Mouse (Mus musculus): ENCODE measurements around the gene Iqgap2.

DNA sequence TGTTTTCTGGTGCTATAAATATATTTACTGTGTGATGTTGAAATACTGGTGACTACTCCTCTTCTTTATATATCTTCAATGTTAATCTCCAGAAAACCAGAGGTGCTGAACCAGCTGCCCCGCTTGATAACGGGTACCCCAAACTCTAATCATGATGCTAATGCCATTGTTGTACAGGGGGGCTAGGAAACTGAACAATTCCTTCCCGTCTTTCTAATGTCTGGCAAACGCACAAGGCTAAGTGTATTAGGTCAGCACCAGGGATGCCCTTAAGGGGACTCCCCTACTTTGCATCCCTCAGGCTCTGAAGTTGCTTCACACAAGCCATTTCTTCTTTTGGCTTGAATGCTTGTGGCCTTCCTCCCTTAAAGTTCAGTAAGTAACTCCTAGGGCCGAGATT, 212.6 kb downstream of the Iqgap2 start:
- no peak for TF ChIP-seq CTCF (IDR thresholded peaks at IDR 0.05; ENCODE audit: control insufficient read depth, insufficient read depth, insufficient read length)
- no peak for TF ChIP-seq MAX (IDR thresholded peaks at IDR 0.05)
- no peak for TF ChIP-seq MYOG (IDR thresholded peaks at IDR 0.05; ENCODE audit: control insufficient read depth, extremely low read depth, insufficient read length)

Measured in C2C12 (cell line).